Mouse (Mus musculus) E14TG2a.4 (cell line): ENCODE measurements at regions not wholly inside any gene's neighbourhood (a gene's known extent, or its start where the extent isn't known, plus 50 kb on each side); places are given as distances from the start of the nearest gene placed in this dataset.

Source experiments
- CTCF ChIP-seq: conservative IDR thresholded peaks from 2 replicates; pipeline ENCODE4 v1.5.1; 2014; ENCODE audit warnings: low read length
- NANOG ChIP-seq: IDR thresholded peaks from 2 replicates; pipeline ENCODE4 v1.6.1; 2014; ENCODE audit warnings: borderline replicate concordance, low read length, mixed read lengths

DNA sequence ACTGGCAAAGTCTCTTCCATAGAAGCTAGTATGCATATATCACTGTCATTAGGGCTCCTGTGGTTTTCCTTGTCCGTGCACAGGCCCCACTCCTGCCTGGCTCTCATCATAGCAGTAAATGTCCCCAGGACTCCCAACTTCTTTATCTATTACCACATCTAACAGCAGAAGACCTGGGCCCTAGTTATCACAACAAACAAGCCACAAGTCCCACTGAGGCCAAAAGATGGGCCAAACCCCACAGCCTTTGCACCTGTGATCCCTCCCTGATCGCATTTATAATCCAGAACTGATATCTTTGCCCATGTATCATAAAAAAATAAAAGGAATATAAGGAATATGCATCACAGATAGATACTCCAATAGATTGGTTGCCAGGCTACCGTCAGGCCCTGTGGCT, 201.6 kb upstream of the Hnrnpa3 start:
- TF ChIP-seq CTCF (no peak), NANOG (no peak)
